Mouse (Mus musculus): Measurements from ENCODE around the gene Plac9a. TPM values are rescaled to one million over a fixed set of nuclear protein-coding genes. Genes with fewer than 3 reads are reported as not detected.

Gene Plac9a
- polyA plus RNA-seq, 1 experiment from 2014 or later, result 13.2 TPM

- WGBS, result 68% methylated on average over 9 of the region's 9 CpGs
- no peaks in the 10 kb centered on the region for H3K27me3 ChIP-seq (replicated peaks; ENCODE audit: insufficient read depth, low read length)
- no peak overlapping the region for H3K9ac ChIP-seq (replicated peaks; ENCODE audit: low read depth)
- TF ChIP-seq EP300 (IDR thresholded peaks at IDR 0.05), result no peak
- no peak for TF ChIP-seq CTCF (IDR thresholded peaks at IDR 0.05)
- H3K27ac ChIP-seq (ENCODE audit: low read length), result no peak overlapping the region
- no peaks in the 10 kb centered on the region for H3K36me3 ChIP-seq (ENCODE audit: insufficient read depth, low read length)
- H3K4me3 ChIP-seq (ENCODE audit: low read depth, low read length), result no peak overlapping the region
- DNase-seq (ENCODE audit: low spot score), result no peak
- peaks cover 20% of the 10 kb centered on the region; the same call in 1 of the 2 replicates for H3K4me1 ChIP-seq (ENCODE audit: insufficient read depth, low read depth, low read length)
- H3K4me2 ChIP-seq (replicated peaks; ENCODE audit: low read depth, low read length), result no peak overlapping the region
- no peak for ATAC-seq
- H3K9me3 ChIP-seq (ENCODE audit: low read length), result no peaks in the 10 kb centered on the region
These were observed 33.6 kb downstream of the Plac9a start for GRCm38 (mm10) chr14:25869135-25869878.

- ATAC-seq (0 out of 2 replicates have a peak, but pooled peaks have one; percentile 8), DNase-seq (ENCODE audit: low spot score) (no peak)
- TF ChIP-seq CTCF (IDR thresholded peaks at IDR 0.05) (no peak), EP300 (IDR thresholded peaks at IDR 0.05) (no peak)
- H3K9ac ChIP-seq (replicated peaks; ENCODE audit: low read depth), result no peak overlapping the region
- no peaks in the 10 kb centered on the region for H3K9me3 ChIP-seq (ENCODE audit: low read length)
- peaks cover 20% of the 10 kb centered on the region; the same call in 1 of the 2 replicates for H3K4me1 ChIP-seq (ENCODE audit: insufficient read depth, low read depth, low read length)
- H3K27me3 ChIP-seq (replicated peaks; ENCODE audit: insufficient read depth, low read length), result no peaks in the 10 kb centered on the region
- no peak overlapping the region for H3K4me2 ChIP-seq (replicated peaks; ENCODE audit: low read depth, low read length)
- H3K4me3 ChIP-seq (ENCODE audit: low read depth, low read length), result no peak overlapping the region
- no peaks in the 10 kb centered on the region for H3K36me3 ChIP-seq (ENCODE audit: insufficient read depth, low read length)
- H3K27ac ChIP-seq (ENCODE audit: low read length), result no peak overlapping the region
- WGBS, result 71% methylated on average over 3 of the region's 4 CpGs
These were observed 34.2 kb downstream of the Plac9a start for GRCm38 (mm10) chr14:25868706-25869105.

GRCm38 (mm10) chr14:25867834-25868233 lies 35.1 kb downstream of the Plac9a start:
- H3K9ac ChIP-seq (replicated peaks; ENCODE audit: low read depth), result no peak overlapping the region
- TF ChIP-seq EP300 (IDR thresholded peaks at IDR 0.05) (no peak), CTCF (IDR thresholded peaks at IDR 0.05) (no peak)
- DNase-seq (ENCODE audit: low spot score), result no peak

GRCm38 (mm10) chr14:25866832-25867231 lies 36.1 kb downstream of the Plac9a start:
- no peak for DNase-seq (ENCODE audit: low spot score)
- Histone ChIP-seq H3K27ac (ENCODE audit: low read length) (no peak overlapping the region), H3K4me1 (ENCODE audit: insufficient read depth, low read depth, low read length) (peaks cover 9% of the 10 kb centered on the region; the same call in 1 of the 2 replicates), H3K27me3 (replicated peaks; ENCODE audit: insufficient read depth, low read length) (no peaks in the 10 kb centered on the region), H3K9ac (replicated peaks; ENCODE audit: low read depth) (no peak overlapping the region), H3K9me3 (ENCODE audit: low read length) (no peaks in the 10 kb centered on the region), H3K36me3 (ENCODE audit: insufficient read depth, low read length) (no peaks in the 10 kb centered on the region), H3K4me3 (ENCODE audit: low read depth, low read length) (no peak overlapping the region), H3K4me2 (replicated peaks; ENCODE audit: low read depth, low read length) (no peak overlapping the region)
- no peak for ATAC-seq
- 41% methylated on average over 11 of the region's 11 CpGs for WGBS
- TF ChIP-seq CTCF (IDR thresholded peaks at IDR 0.05) (no peak), EP300 (IDR thresholded peaks at IDR 0.05) (no peak)

More at GRCm38 (mm10) chr14:25867834-25868233, 35.1 kb downstream of the Plac9a start:
- peaks cover 17% of the 10 kb centered on the region; the same call in 1 of the 2 replicates for H3K4me1 ChIP-seq (ENCODE audit: insufficient read depth, low read depth, low read length)
- no peak overlapping the region for H3K27ac ChIP-seq (ENCODE audit: low read length)
- no peak overlapping the region for H3K4me2 ChIP-seq (replicated peaks; ENCODE audit: low read depth, low read length)
- H3K9me3 ChIP-seq (ENCODE audit: low read length), result no peaks in the 10 kb centered on the region
- H3K36me3 ChIP-seq (ENCODE audit: insufficient read depth, low read length), result no peaks in the 10 kb centered on the region
- no peak for ATAC-seq
- no peak overlapping the region for H3K4me3 ChIP-seq (ENCODE audit: low read depth, low read length)
- no peaks in the 10 kb centered on the region for H3K27me3 ChIP-seq (replicated peaks; ENCODE audit: insufficient read depth, low read length)
- WGBS, result 76% methylated on average over 6 of the region's 6 CpGs

GRCm38 (mm10) chr14:25866384-25866783 lies 36.5 kb downstream of the Plac9a start:
- Histone ChIP-seq H3K27me3 (replicated peaks; ENCODE audit: insufficient read depth, low read length) (no peaks in the 10 kb centered on the region), H3K9ac (replicated peaks; ENCODE audit: low read depth) (no peak overlapping the region), H3K4me2 (replicated peaks; ENCODE audit: low read depth, low read length) (no peak overlapping the region), H3K36me3 (ENCODE audit: insufficient read depth, low read length) (no peaks in the 10 kb centered on the region), H3K4me1 (ENCODE audit: insufficient read depth, low read depth, low read length) (peaks cover 9% of the 10 kb centered on the region; the same call in 1 of the 2 replicates), H3K9me3 (ENCODE audit: low read length) (no peaks in the 10 kb centered on the region), H3K27ac (ENCODE audit: low read length) (no peak overlapping the region), H3K4me3 (ENCODE audit: low read depth, low read length) (no peak overlapping the region)
- WGBS, result 69% methylated on average over 6 of the region's 6 CpGs
- DNase-seq (ENCODE audit: low spot score) (no peak), ATAC-seq (no peak)
- TF ChIP-seq EP300 (IDR thresholded peaks at IDR 0.05) (no peak), CTCF (IDR thresholded peaks at IDR 0.05) (no peak)

- no peak overlapping the region for H3K4me2 ChIP-seq (replicated peaks; ENCODE audit: low read depth, low read length)
- no peak overlapping the region for H3K27ac ChIP-seq (ENCODE audit: low read length)
- H3K9ac ChIP-seq (replicated peaks; ENCODE audit: low read depth), result no peak overlapping the region
- DNase-seq (ENCODE audit: low spot score), result no peak
- H3K4me3 ChIP-seq (ENCODE audit: low read depth, low read length), result no peak overlapping the region
- WGBS, result 87% methylated on average over 5 of the region's 5 CpGs
- TF ChIP-seq EP300 (IDR thresholded peaks at IDR 0.05), result no peak
- no peak for TF ChIP-seq CTCF (IDR thresholded peaks at IDR 0.05)
- ATAC-seq, result no peak
- H3K36me3 ChIP-seq (ENCODE audit: insufficient read depth, low read length), result no peaks in the 10 kb centered on the region
- H3K9me3 ChIP-seq (ENCODE audit: low read length), result no peaks in the 10 kb centered on the region
- H3K27me3 ChIP-seq (replicated peaks; ENCODE audit: insufficient read depth, low read length), result no peaks in the 10 kb centered on the region
- peaks cover 11% of the 10 kb centered on the region; the same call in 1 of the 2 replicates for H3K4me1 ChIP-seq (ENCODE audit: insufficient read depth, low read depth, low read length)
These were observed 37.6 kb downstream of the Plac9a start for GRCm38 (mm10) chr14:25865251-25865650.

Measured in lung, postnatal 0 days (tissue).